Mouse (Mus musculus) erythroblast, embryonic 14.5 days (primary cell): ENCODE data around the gene Sh3glb1.
"Not testable (repeated sequence)": the region's sequence is repeated elsewhere in the genome, so short reads cannot be mapped to it uniquely, and the experiment has no call there.

ENCODE experiments used
- GATA1 ChIP-seq: IDR thresholded peaks from 2 replicates; pipeline ENCODE4 v1.6.1; 2012; ENCODE audit warnings: low read length, inconsistent platforms, mixed read lengths
- TAL1 ChIP-seq: IDR thresholded peaks from 3 replicates; pipeline ENCODE4 v1.6.1; 2012; ENCODE audit warnings: low read length, inconsistent platforms, mixed read lengths

DNA sequence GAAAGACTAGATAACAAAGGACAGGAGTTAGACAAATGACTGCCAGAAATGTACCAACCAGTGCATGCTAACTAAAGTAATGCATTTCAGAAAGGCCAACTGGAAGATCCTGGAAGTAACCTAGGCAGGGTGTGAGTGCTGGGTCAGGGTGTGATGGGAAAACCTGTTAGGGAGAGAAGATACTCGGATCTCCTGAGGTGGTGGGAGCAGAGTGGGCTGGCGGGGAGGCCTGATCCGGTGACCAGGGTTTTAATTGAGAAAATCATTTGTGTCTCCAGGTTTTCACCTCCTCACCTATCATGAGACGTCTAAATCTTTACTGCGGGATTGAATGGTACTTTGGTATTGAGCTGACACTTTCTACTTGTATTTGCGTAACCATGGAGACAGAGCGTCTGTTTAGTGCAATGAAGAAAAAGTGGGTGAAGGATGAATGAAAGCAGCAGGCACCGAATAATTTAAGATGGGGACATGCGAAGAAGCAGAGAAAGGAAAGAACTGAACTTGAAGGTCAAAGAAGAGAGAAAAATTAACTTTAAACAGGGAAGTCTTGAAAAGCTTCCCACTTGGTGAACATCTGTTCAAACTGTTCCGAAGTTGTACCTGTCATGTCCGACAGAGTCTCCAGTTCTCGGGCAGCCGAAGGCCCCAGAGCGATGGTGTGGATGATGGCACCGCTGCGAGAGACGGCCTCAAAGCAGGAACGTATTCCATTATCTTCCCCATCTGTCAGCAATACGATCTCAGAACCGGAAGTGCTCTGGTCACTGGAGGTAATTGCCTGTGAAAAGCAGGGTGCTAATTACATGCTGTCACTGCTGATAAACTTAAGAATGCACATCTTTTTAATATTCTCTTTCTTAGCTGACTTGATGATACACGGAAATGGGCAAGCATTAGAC lies 29.2 kb upstream of the Sh3glb1 start:
- not testable (repeated sequence) for TF ChIP-seq GATA1, TAL1
